Mouse (Mus musculus): ENCODE data around the gene Gtf2b. TPM values are rescaled to one million over a fixed set of nuclear protein-coding genes. Genes with fewer than 3 reads are reported as not detected.

Gene Gtf2b
- polyA plus RNA-seq (2021; fragmentation: Nextera tagmentation): 42.5 and 55.7 TPM in 2 replicates
- long read RNA-seq, experiment 1, transcript Gtf2b-201 (7 exons, 1,455 nt): major isoform, 101 of 109 reads
- long read RNA-seq, experiment 1, partial matches to known transcripts: 2 of 109 reads
- long read RNA-seq, experiment 1, other reads (novel, unspliced or antisense): 2 of 109 reads
- long read RNA-seq, experiment 2, transcript Gtf2b-201 (7 exons, 1,455 nt): major isoform, 66 of 78 reads
- long read RNA-seq, experiment 2, partial matches to known transcripts: 10 of 78 reads
- long read RNA-seq, experiment 2, other reads (novel, unspliced or antisense): 1 of 78 reads

DNA sequence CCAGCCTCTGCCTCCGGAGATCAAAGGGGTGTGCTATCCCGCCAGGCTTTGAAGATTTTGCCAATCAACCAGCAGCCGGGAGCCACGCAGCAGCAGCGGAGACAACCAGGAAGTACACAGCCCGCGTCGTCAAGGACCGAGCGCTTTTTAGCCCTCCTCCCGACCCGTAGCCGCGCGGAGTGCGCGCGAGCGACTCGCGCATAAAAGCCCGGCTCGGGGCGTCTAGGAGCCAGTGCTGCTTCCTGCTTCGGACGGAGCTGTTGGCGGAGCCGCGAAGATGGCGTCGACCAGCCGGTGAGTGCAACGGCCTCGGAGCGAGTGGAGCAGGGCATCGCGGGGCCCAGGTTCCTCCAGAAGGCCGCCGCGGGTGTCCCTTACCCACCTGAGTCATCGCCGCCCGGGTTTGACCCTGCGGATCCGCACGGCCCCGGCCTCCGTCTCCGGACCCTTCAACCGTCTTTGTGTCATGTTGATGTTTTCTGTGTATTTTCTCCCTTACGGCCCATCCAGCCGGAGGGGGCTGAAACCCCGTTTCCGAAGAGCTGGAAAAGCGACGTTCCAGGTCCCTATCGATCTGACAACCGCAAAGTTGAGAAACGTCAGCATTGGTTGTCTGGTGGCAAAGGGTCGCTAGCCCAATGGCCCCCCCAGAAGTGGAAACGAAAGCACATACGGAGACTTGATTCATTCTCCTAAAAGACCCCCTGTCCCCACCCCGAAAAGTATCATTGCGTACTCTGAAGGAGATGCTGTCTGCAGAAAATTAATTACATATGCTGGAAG lies at the start of gene Gtf2b:
Gtf2b (plus strand) TSS at position 51 of the 783 bp plus-strand sequence.

Other genes with a start within 250 kb of the Gtf2b start
- 3.3 and 3.5 TPM in 2 replicates for gene Gbp7, start 234.7 kb upstream of the Gtf2b start, polyA plus RNA-seq (2021; fragmentation: Nextera tagmentation)
- 3.1 and 4.3 TPM in 2 replicates for gene Gbp3, start 205.0 kb upstream of the Gtf2b start, polyA plus RNA-seq (2021; fragmentation: Nextera tagmentation)
- gene Gbp2b, start 170.2 kb upstream of the Gtf2b start, polyA plus RNA-seq (2021; fragmentation: Nextera tagmentation): not detected in 2 replicates
- 2.5 and 3.8 TPM in 2 replicates for gene Gbp2, start 144.4 kb upstream of the Gtf2b start, polyA plus RNA-seq (2021; fragmentation: Nextera tagmentation)
- gene Kyat3, start 64.0 kb upstream of the Gtf2b start, polyA plus RNA-seq (2021; fragmentation: Nextera tagmentation): 8.1 and 8.9 TPM in 2 replicates
- 3.5 and 24.9 TPM in 2 replicates for gene Pkn2, start 117.0 kb downstream of the Gtf2b start, polyA plus RNA-seq (2021; fragmentation: Nextera tagmentation)